Mouse (Mus musculus) natural killer cell, adult 2 months (primary cell): ENCODE measurements around the gene Elmo1.

Experiments
- DNase-seq, 2 experiments: peaks; one replicate each; pipeline ENCODE4 v3.0.0; 2022; ENCODE audit warnings: low spot score in 2 of 2

Gene Elmo1

GRCm38 (mm10) chr13:20090133-20090710 lies at the start of gene Elmo1:
Gene Elmo1 (plus strand): TSS chr13:20090596.
- peak; percentile 78 to 86 for DNase-seq

GRCm38 (mm10) chr13:20041169-20041830 lies 49.1 kb upstream of the Elmo1 start:
- no peak for DNase-seq

GRCm38 (mm10) chr13:20042856-20043255 lies 47.5 kb upstream of the Elmo1 start:
- DNase-seq: no peak

- no peak for DNase-seq
Observed at GRCm38 (mm10) chr13:20045350-20045749, 45.0 kb upstream of the Elmo1 start.

- no peak for DNase-seq
Observed at GRCm38 (mm10) chr13:20045836-20046235, 44.6 kb upstream of the Elmo1 start.

- DNase-seq: no peak
Observed at GRCm38 (mm10) chr13:20046406-20046805, 44.0 kb upstream of the Elmo1 start.

DNA sequence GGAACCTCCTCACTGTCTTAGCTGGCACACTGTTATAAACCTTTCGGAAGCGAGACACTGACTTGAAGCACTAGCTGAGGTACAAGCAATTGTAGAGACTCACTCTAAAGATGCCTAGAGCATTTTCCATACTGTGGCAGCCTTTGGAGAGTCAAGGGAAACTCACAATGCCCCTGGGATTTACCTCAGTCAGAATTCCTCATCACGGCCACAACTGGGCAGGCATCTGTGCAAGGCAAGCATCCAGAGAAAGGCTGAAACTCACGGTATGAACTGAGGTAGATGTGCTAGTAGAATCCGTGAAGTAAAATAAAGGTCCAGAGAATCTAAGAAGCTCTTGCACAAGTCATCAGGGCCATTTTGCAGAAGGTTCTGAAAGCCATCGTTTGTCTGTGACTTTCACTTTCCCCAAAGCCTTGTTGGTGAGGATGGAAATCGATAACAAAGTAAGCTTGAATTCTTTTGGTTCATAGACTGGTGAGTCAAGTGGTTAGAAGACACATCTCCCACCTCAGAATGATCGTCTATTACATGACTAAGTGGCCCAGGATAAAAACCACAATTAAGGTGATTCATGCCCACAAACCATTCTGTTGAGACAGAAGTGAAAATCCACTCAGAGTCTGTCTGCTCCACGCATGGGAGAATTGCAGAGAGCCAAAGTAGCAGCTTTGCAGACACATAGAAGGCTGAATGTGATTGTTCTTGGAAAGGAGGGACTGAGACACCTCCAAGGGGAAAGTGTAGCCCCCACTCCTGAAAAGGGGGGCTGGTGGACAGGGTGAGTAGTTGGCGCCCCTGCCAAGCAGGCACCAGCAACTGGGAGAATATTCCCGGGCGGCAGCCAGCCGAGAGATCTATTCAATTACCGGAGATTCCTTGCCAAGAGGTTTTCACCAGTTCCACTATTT lies 42.2 kb upstream of the Elmo1 start:
- DNase-seq: no peak

DNA sequence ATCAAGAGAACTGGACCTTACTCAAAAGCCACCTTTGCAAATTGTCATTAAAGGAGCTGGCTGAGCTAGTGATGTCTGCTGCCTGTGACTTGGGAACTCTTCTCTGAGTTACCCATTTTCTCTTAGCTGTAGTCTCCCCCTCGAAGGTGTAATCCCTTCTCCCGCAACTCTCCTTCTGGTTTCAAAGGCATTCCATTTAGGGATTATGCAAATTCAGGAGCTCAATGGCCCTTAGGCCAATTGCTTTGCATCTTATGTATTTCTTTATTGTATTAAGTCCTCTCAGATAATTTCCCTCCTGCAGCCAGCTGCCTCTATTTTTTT lies 41.6 kb upstream of the Elmo1 start:
- DNase-seq: no peak

DNA sequence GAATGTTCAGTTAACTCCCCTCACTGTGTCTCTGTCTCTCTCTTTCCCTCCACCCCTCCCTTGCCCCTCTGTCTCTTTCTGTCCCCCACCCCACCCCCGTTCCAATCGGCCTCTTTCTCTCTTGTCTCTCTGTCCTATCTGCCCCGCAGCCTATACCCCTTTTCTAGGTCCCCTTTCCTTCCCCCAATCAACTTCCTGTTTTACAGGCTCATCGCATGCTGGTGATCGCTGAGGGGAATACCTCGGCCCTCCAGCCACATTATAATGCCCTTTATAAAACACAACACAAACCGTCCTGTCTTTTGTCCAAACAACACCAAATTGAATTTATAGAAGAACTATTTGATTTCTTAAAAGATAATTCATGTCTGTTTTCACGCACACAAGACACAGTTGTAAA lies 40.7 kb upstream of the Elmo1 start:
- DNase-seq: peak in 1 of 2 experiments; percentile 24

DNA sequence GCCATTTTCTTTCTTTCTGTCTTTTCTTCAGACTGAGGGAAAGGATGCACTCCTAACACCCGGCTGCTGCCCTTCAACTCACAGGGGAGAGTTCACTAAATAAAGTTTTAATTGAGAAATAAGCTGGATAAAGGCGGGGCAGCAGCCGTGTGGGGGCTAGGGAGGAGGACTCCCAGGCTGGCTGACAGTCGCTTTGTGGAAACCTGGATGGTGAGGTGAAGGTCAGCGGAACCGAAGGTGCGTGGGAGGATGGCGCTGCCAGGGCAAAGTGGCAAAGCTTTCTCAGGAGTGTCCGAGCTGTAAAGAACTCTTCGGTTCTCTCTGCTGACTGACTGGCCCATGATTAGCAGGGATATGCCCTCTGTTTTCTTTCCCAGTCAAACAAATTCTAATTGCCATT lies 40.2 kb upstream of the Elmo1 start:
- no peak for DNase-seq

DNA sequence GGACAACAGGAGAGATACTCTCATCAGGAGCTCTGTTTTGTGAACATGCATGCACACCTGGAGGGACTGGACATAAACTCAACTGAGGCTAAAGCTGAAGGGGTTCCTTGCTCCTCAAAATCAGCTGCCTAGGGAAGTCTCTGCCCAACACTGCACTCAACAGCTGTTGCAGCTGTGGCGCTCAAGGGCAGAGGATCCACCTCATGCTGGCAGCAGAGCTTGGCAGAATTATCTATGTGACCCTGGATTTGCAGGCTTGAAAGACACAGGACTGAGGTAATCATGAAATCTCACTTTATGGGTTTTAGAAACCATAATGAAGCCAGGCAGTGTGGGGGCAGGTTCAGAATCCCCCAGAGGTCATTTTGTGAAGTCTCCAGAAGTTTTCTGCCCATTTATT lies 32.5 kb upstream of the Elmo1 start:
- DNase-seq: no peak

GRCm38 (mm10) chr13:20061031-20061430 lies 29.4 kb upstream of the Elmo1 start:
- no peak for DNase-seq

GRCm38 (mm10) chr13:20063331-20063730 lies 27.1 kb upstream of the Elmo1 start:
- DNase-seq: no peak

- DNase-seq: no peak
Observed at GRCm38 (mm10) chr13:20072043-20072442, 18.4 kb upstream of the Elmo1 start.

GRCm38 (mm10) chr13:20072994-20073393 lies 17.4 kb upstream of the Elmo1 start:
- DNase-seq: no peak

DNA sequence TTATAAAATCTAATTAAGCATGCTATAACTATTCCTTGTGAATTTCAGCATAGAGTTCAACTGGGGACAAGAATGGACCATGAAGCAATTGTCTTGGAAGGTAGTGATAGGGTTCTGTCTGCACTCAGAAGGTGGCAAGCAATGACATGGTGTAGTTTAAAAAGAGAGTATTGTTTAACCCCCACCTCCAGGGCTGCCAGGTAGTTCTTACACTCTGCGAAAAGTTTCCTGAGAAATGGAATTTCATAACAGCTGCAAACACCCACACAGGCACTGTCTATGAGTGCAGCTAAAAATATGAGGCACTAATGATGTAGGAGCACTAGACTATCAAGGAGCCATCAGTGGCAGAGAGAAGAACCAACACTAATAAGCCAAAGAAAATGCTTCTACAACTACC lies 13.9 kb upstream of the Elmo1 start:
- no peak for DNase-seq

GRCm38 (mm10) chr13:20077237-20077636 lies 13.2 kb upstream of the Elmo1 start:
- DNase-seq: no peak

GRCm38 (mm10) chr13:20090711-20091603 lies 561 bp downstream of the Elmo1 start:
- DNase-seq: peak; percentile 59 to 64

- peak in 1 of 2 experiments; percentile 64 for DNase-seq
Observed at GRCm38 (mm10) chr13:20091604-20091926, 1.2 kb downstream of the Elmo1 start.

- peak; percentile 60 to 80 for DNase-seq
Observed at GRCm38 (mm10) chr13:20092301-20092700, 1.9 kb downstream of the Elmo1 start.

DNA sequence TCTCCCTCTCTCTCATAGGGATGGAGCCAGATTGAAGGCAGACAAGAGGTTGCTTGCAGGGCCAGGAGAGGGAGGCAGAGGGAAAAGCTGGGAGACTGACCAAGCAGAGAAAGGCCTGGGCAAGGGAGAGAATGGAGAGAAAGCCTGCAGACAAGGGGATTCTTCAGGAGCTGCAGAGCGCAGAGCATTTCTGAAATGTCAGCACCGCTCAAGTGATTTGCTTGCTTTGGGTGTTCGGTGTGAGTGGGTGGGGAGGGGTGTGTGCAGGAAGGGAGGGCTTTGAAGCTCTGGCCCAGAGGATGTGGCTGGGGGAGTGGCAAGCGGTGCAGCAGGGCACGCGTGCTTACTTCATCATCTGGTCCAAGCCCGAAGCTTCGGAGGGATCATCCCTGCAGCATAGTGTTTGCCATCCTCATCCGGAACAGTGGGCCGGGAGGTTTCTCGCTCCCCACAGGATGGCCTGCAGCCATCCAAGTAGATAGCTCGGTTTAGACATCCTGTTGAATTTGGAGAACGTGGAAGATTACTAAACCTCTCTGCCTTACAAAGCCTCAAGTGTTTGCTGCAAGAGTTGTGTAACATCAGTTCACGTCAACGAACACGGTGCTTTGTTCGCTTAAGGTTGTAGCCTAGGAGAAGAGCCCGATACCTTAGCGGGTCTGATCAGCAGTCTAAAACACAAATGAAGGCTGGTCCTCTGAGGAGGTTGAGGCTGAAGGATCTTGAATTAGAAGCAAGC lies 3.1 kb downstream of the Elmo1 start:
- peak; percentile 69 to 74 for DNase-seq
